Mouse (Mus musculus) liver, embryonic 16.5 days (tissue): ENCODE data around the gene Ntrk2. TPM values are rescaled to one million over a fixed set of nuclear protein-coding genes. Genes with fewer than 3 reads are reported as not detected.

Source experiments
- ATAC-seq: fragments of 200-750 bp; cut with Nextera tagmentation; 2 replicates; pipeline ENCODE4 v1.8.0; 2017; ENCODE audit warnings: low read depth, mild to moderate bottlenecking, moderate number of reproducible peaks, moderate library complexity
- H3K27ac ChIP-seq: fragments of 300-500 bp; sonication (generic); 2 replicates; pipeline ENCODE4 v1.5.1; 2014; ENCODE audit warnings: mild to moderate bottlenecking, low read length
- H3K27me3 ChIP-seq: fragments of 300-500 bp; sonication (generic); 2 replicates; pipeline ENCODE4 v1.6.1; 2014; ENCODE audit warnings: low read depth, low read length, mixed read lengths; ENCODE audit not compliant: control insufficient read depth, insufficient read depth
- H3K36me3 ChIP-seq: fragments of 300-500 bp; sonication (generic); 2 replicates; pipeline ENCODE4 v1.6.1; 2014; ENCODE audit warnings: mild to moderate bottlenecking; ENCODE audit not compliant: control insufficient read depth, insufficient read depth
- H3K4me1 ChIP-seq: fragments of 300-500 bp; sonication (generic); 2 replicates; pipeline ENCODE4 v1.6.1; 2014; ENCODE audit warnings: low read depth, low read length, mixed read lengths; ENCODE audit not compliant: control insufficient read depth
- H3K4me2 ChIP-seq: fragments of 300-500 bp; sonication (generic); 2 replicates; pipeline ENCODE4 v1.6.1; 2014; ENCODE audit warnings: low read depth, low read length, mixed read lengths
- H3K4me3 ChIP-seq: fragments of 300-500 bp; sonication (generic); 2 replicates; pipeline ENCODE4 v1.5.1; 2014; ENCODE audit warnings: low read depth, mild to moderate bottlenecking, low read length
- H3K9ac ChIP-seq: fragments of 300-500 bp; sonication (generic); 2 replicates; pipeline ENCODE4 v1.6.1; 2014; ENCODE audit warnings: low read depth, low read length
- H3K9me3 ChIP-seq: fragments of 300-500 bp; sonication (generic); replicated peaks from 2 replicates; pipeline ENCODE4 v1.6.1; 2016; ENCODE audit warnings: low read length; ENCODE audit not compliant: control insufficient read depth
- WGBS: fragments of 180-500 bp; shearing (Covaris S2); extraction: QIAGEN DNeasy Blood & Tissue Kit; methylation state at CpG from one replicate; pipeline ENCODE4 v1.1.7; 2014; ENCODE audit not compliant: insufficient replicate concordance; 5-methylcytosine and 5-hydroxymethylcytosine counted together
- polyA plus RNA-seq: library from polyadenylated mRNA; unstranded; fragments of >200 nt; fragmentation: Nextera tagmentation; extraction: Ambion mirVana; gene quantifications from 2 replicates; pipeline ENCODE4 v1.2.1, GENCODE M21; 2015

Gene Ntrk2
- polyA plus RNA-seq, 1 experiment from 2014 or later: 0.14 TPM

GRCm38 (mm10) chr13:58999373-59000053, 193.1 kb downstream of the Ntrk2 start:
- 25% methylated on average over 11 of the region's 11 CpGs for WGBS
- Histone ChIP-seq H3K4me2 (no peak overlapping the region), H3K27me3 (no peaks in the 10 kb centered on the region), H3K27ac (peak overlapping the region; percentile 41), H3K9me3 (no peaks in the 10 kb centered on the region), H3K36me3 (no peaks in the 10 kb centered on the region), H3K4me3 (no peak overlapping the region), H3K4me1 (peaks cover 2% of the 10 kb centered on the region; the same call in 1 of the 2 replicates), H3K9ac (no peak overlapping the region)
- ATAC-seq: peak; percentile 86

GRCm38 (mm10) chr13:59002943-59003806, 196.8 kb downstream of the Ntrk2 start:
- Histone ChIP-seq H3K9ac (no peak overlapping the region), H3K4me3 (no peak overlapping the region), H3K27me3 (no peaks in the 10 kb centered on the region), H3K27ac (no peak overlapping the region), H3K4me1 (peaks cover 2% of the 10 kb centered on the region; the same call in 1 of the 2 replicates), H3K9me3 (no peaks in the 10 kb centered on the region), H3K36me3 (no peaks in the 10 kb centered on the region), H3K4me2 (no peak overlapping the region)
- 45% methylated on average over 12 of the region's 12 CpGs for WGBS
- ATAC-seq: no peak

- ATAC-seq: no peak
- H3K27me3 ChIP-seq: no peaks in the 10 kb centered on the region
- no peaks in the 10 kb centered on the region for H3K9me3 ChIP-seq
- no peak overlapping the region for H3K27ac ChIP-seq
- no peaks in the 10 kb centered on the region for H3K36me3 ChIP-seq
- H3K4me2 ChIP-seq: no peak overlapping the region
- WGBS: 20% methylated on average over 6 of the region's 6 CpGs
- no peak overlapping the region for H3K4me3 ChIP-seq
- H3K4me1 ChIP-seq: peaks cover 2% of the 10 kb centered on the region; the same call in 1 of the 2 replicates
- no peak overlapping the region for H3K9ac ChIP-seq
Measured at GRCm38 (mm10) chr13:59003807-59004173, 197.4 kb downstream of the Ntrk2 start.

GRCm38 (mm10) chr13:59004579-59004978, 198.2 kb downstream of the Ntrk2 start:
- 64% methylated on average over 6 of the region's 6 CpGs for WGBS
- no peak overlapping the region for H3K27ac ChIP-seq
- H3K4me1 ChIP-seq: no peaks in the 10 kb centered on the region; the same call in 1 of the 2 replicates
- no peak overlapping the region for H3K9ac ChIP-seq
- H3K4me3 ChIP-seq: no peak overlapping the region
- ATAC-seq: no peak
- H3K27me3 ChIP-seq: no peaks in the 10 kb centered on the region
- H3K9me3 ChIP-seq: no peaks in the 10 kb centered on the region
- H3K4me2 ChIP-seq: no peak overlapping the region
- H3K36me3 ChIP-seq: no peaks in the 10 kb centered on the region

- H3K27me3 ChIP-seq: no peaks in the 10 kb centered on the region
- no peak overlapping the region for H3K4me3 ChIP-seq
- WGBS: 57% methylated on average over 5 of the region's 5 CpGs
- no peaks in the 10 kb centered on the region for H3K9me3 ChIP-seq
- H3K9ac ChIP-seq: no peak overlapping the region
- no peaks in the 10 kb centered on the region for H3K36me3 ChIP-seq
- no peak overlapping the region for H3K4me2 ChIP-seq
- ATAC-seq: no peak
- no peaks in the 10 kb centered on the region for H3K4me1 ChIP-seq
- no peak overlapping the region for H3K27ac ChIP-seq
Measured at GRCm38 (mm10) chr13:59009855-59010254, 203.5 kb downstream of the Ntrk2 start.

GRCm38 (mm10) chr13:59010893-59011529, 204.6 kb downstream of the Ntrk2 start:
- WGBS: 40% methylated on average over 16 of the region's 16 CpGs
- Histone ChIP-seq H3K9ac (no peak overlapping the region), H3K36me3 (no peaks in the 10 kb centered on the region), H3K4me3 (no peak overlapping the region), H3K4me2 (peak overlapping the region; percentile 35; the same call in 1 of the 2 replicates), H3K27ac (no peak overlapping the region), H3K4me1 (no peaks in the 10 kb centered on the region), H3K27me3 (no peaks in the 10 kb centered on the region), H3K9me3 (no peaks in the 10 kb centered on the region)
- no peak for ATAC-seq

GRCm38 (mm10) chr13:59011530-59011903, 205.1 kb downstream of the Ntrk2 start:
- H3K9ac ChIP-seq: no peak overlapping the region
- H3K27me3 ChIP-seq: no peaks in the 10 kb centered on the region
- H3K9me3 ChIP-seq: no peaks in the 10 kb centered on the region
- H3K36me3 ChIP-seq: no peaks in the 10 kb centered on the region
- no peaks in the 10 kb centered on the region for H3K4me1 ChIP-seq
- H3K4me3 ChIP-seq: no peak overlapping the region
- 7% methylated on average over 15 of the region's 15 CpGs for WGBS
- H3K4me2 ChIP-seq: peak overlapping the region; percentile 35; the same call in 1 of the 2 replicates
- ATAC-seq: no peak
- no peak overlapping the region for H3K27ac ChIP-seq

- H3K9me3 ChIP-seq: no peaks in the 10 kb centered on the region
- ATAC-seq: no peak
- no peak overlapping the region for H3K9ac ChIP-seq
- 47% methylated on average over 1 of the region's 1 CpGs for WGBS
- H3K4me3 ChIP-seq: no peak overlapping the region
- H3K4me1 ChIP-seq: no peaks in the 10 kb centered on the region
- H3K27ac ChIP-seq: no peak overlapping the region
- no peak overlapping the region for H3K4me2 ChIP-seq
- no peaks in the 10 kb centered on the region for H3K36me3 ChIP-seq
- no peaks in the 10 kb centered on the region for H3K27me3 ChIP-seq
Measured at GRCm38 (mm10) chr13:59015360-59015759, 209.0 kb downstream of the Ntrk2 start.
